Mouse (Mus musculus) megakaryocyte, embryonic 14.5 days (primary cell): ENCODE measurements around the gene Rbm47.

Experiments used
- FLI1 ChIP-seq: IDR thresholded peaks from 2 replicates; pipeline ENCODE4 v1.6.1; 2012; ENCODE audit warnings: low read length, inconsistent platforms, mixed read lengths
- GATA1 ChIP-seq: IDR thresholded peaks from 3 replicates; pipeline ENCODE4 v1.6.1; 2012; ENCODE audit warnings: mixed read lengths, low read length, inconsistent platforms, borderline replicate concordance

DNA sequence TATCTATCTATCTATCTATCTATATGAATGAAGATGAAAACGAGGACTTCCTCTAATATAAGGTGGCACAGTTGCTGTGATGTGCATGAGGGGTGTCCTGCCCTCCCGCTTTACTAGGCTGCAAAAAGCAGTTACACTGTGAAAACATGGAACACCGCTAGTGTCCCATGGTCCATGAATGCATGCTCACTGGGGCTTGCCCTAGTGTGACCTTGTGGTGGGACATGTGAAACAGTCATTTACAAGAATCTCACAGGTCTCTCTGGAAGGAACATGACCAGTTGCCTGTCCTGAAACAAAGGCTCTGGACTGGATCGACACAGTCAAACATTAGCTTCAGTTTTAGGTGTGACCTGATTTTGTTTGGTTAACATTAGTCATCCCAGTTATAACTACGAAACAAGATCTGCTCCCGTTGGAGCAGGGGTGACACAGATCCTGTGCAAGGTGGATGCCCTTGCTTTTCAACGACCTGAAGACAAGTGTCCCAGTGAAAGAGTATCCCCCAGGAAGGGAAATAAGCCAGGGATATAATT is 132.1 kb downstream of the Rbm47 start:
- TF ChIP-seq GATA1 = no peak
- no peak for TF ChIP-seq FLI1
